Mouse (Mus musculus) large intestine, adult 2 months (tissue): Measurements from ENCODE around the gene Nr2e3. TPM values are rescaled to one million over a fixed set of nuclear protein-coding genes. Genes with fewer than 3 reads are reported as not detected.
"Not testable (repeated sequence)": the region's sequence is repeated elsewhere in the genome, so short reads cannot be mapped to it uniquely, and the experiment has no call there.

ENCODE experiments used
- DNase-seq: peaks from one replicate; pipeline ENCODE4 v3.0.0-alpha.2; 2012; ENCODE audit warnings: low read depth, low spot score
- WGBS: fragments of 180-500 bp; shearing (Covaris S2); methylation state at CpG from one replicate; pipeline ENCODE4 v1.1.7; 2018; 5-methylcytosine and 5-hydroxymethylcytosine counted together
- polyA plus RNA-seq: library from polyadenylated mRNA; depleted of rRNA; stranded (reverse); fragments of >200 nt; gene quantifications from 2 replicates; pipeline ENCODE4 v1.2.3, GENCODE M21; 2012

The Nr2e3 gene
- polyA plus RNA-seq, 1 experiment = 3.4 TPM

DNA sequence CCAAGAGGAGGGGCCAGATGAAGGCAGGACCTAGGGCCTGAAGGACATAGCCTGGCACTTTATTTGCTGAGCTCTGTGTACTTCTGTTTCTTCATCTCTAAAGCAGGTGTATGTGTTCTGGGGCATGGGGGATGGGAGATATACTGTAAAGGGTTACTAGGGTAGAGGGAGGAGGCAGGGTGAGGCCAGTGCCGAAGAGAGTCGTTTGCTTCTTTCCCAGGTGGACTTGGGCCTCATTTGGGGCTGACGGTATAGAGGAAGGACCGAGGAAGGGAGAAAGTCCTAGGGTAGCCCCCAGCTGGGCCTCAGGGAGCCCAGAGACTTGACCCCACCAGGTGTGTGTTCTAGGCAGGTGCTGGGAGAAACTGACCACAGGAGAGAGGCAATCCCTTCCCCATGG lies 8.5 kb downstream of the Nr2e3 start:
- 38% methylated on average over 4 of the region's 4 CpGs for WGBS
- no peak for DNase-seq

DNA sequence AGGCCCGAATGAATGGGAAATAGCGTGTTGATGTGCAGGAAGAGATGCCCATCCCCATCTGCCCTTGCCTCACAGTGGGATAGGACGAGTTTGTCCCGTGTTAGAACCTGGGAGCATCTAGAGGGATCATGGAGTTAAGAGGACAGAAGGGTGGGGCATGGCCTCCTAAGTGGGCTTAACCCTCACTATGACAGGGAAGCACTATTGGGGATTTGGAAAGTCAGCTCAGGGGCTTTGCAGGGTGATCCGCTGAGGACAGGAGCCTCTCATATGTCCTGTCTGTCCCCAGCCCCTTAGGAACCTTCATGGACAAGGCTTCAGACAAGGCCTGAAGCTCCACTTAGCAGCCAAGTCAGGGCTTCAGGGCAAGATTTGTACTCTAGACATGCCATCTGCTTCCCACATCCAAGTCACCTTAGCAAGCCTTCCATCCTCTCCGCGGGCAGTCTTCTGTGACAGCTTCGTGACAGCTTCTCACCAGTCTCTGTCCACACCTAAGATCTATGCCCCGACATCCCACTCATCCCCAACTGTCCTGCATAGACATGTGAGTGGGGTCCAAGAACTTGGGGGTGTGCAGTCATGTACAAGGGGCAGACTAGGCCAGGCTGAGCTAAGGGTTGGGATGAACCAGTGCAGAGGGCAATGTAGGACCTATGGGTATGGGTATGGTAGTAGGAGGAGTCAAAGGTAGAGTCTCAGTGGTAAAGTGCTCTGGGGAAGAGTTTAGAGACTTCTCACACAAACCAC lies 9.3 kb downstream of the Nr2e3 start:
- DNase-seq = no peak
- 92% methylated on average over 9 of the region's 9 CpGs for WGBS

DNA sequence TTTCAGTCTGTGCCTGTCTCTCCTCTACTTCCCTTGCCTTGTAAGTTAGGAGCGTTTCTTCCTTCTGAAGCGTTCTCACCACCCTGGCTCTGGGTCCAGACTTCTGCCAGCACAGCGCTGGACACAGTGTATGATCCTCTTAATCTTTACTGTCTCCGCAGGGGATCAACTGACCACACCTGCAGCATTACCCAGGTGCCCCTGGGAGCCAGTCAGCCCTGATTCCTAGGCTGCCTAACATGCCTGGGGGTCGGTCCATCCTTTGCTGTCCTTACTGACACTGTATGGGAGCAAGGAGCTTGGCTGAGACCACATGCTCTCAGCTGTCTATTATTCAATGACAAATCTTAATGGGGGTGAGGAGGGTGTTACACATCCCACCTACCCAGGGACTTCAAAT lies 10.5 kb downstream of the Nr2e3 start:
- no peak for DNase-seq
- 62% methylated on average over 5 of the region's 5 CpGs for WGBS

DNA sequence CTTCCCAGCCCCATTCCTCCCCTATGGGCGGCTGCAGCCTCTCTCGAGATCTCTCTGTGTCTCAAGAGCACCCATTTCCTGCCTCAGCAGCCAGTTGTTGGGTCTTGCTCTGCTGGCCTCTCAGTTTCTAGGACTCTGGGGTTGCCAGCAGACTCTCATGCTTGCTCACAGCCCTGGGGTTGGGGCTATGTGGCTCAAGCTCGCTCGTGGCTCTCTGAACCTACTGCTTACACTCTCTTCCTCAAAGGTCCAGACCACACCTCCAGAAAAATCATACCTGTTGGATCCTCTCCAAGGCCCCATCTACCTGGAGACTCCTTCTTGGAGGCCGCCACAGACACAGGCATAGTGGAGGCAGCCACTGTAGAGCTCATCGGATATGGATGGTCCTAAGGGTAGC lies 10.9 kb downstream of the Nr2e3 start:
- DNase-seq = no peak
- WGBS = 30% methylated on average over 6 of the region's 6 CpGs

DNA sequence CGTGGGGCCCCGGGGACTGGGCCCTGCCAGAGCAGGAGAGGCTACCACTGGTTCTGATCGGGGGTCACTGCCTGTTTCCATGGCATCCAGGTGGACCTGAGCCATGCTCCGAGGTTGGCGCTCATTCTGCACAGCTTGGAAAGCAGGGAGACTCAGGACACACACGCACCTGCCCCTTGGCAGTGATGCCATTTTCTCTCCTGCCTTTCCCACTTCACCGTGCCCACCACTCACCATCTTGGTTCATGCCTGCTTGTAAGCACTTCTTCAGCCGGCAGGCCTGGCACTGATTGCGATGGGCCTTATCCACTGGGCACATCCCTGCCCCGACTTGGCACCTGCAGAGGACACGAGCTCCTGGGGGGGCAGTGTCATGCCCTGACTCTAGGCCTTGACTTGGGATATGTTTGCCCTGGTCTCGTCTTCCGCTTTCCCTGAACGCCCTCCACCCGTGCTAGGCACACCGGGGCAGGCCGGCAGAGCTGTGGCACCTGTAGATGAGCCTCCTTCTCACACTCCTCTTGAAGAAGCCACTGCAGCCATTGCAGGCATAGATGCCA lies 11.7 kb downstream of the Nr2e3 start:
- WGBS = 42% methylated on average over 17 of the region's 17 CpGs
- no peak for DNase-seq

DNA sequence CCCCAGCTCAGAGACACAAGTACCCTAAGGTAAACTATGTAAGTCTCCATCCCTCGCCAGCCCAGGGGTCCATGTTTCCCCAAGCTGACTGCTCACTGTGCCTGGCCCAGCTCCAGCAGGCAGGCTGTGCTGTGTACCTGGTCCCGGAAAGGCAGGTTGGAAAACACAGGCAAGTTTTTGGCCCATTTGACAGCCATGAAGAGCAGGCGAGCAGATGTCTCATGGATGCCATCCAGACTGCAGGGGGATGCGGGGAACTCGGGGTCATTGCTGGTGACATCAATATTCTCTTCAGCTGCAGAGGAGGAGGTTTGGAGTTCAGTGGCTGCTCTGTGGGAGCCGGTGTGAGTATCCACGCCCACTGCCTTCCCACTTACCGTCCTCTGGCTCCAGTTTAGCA lies 12.2 kb downstream of the Nr2e3 start:
- WGBS = 26% methylated on average over 8 of the region's 8 CpGs
- DNase-seq = no peak

DNA sequence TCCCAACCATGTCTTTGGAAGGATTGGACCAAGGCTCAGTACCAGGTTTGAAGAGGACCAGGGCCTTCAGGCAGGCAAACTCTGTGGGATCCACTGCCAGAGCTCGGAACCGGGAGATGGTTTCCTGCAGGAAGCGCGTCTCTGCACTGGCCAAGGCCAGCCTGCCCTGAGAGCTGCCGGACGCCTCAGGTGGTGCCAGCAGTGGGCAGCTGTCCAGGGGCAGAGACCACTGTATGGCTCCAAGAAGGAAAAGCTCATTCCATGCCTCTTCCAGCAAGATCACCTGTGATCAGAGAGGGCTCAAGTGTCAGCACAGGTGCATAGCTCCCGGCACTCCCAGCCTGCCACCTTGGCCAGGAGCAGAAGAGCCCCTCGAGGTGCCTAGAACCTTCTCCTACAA lies 13.2 kb downstream of the Nr2e3 start:
- 65% methylated on average over 8 of the region's 8 CpGs for WGBS
- DNase-seq = no peak

DNA sequence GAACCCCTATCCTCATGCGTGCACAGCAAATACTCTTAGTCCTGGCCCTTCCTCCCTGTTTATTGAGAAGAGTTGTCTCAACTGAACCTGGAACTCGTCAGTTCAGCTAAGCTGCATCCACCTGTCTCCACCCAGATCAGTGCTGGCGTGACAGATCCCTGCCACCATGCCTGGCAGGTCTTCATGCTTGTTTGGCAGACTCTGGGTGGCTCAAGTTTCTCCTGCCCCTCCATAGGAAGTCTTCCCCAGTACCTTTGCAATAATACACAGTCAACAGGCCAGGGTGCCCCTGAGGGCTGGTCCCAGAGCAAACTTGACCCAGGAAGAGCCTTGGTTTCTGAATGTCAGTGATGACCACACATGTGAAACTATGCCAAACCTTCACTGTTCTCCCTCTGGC lies 15.2 kb downstream of the Nr2e3 start:
- WGBS = 58% methylated on average over 3 of the region's 3 CpGs
- DNase-seq = no peak

DNA sequence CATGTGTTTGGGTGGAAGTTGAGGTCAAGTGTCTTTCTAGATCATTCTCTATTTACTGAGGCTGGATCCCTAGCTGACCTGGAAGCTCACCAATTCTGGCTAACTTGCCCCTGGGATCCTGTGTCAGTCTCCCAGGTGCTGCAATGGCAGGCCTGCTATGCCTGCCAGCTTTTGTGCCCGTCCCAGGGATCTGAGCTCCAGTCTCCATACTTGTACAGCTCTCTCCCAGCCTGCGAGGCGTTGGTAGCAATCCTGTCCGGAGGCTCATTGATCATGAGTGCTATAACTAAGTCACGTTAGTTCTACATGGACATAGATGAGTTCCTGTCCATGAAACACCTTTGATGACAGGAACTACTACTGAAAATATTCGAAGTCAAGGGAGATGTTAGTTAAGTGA lies 16.6 kb downstream of the Nr2e3 start:
- 76% methylated on average over 6 of the region's 6 CpGs for WGBS
- DNase-seq = no peak

DNA sequence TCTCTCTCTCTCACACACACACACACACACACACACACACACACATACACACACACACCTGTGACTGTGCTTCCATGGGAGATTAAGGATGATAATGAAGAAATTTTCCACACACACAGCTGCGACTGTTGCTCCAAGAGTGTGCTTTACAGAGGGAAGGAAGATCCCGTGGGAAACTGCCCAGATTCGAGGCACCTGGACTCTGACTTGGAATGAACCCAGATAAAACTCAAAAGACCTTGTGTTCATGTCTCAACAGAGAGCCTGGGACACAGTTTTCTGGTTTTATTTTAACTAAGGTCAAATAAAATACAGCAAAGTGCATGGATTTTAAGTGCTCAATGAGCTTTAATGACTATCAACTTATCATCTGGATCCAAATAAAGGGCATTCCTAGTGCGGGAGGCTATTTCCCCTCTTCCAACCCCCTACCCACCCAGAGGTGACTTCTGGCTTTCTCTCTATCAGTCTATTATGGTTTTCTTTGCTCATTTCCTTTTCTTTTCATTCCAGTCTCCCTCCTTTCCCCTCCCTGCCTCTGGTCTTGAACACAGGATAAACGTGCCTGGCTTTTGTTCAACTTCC lies 17.9 kb downstream of the Nr2e3 start:
- no peak for DNase-seq
- 16% methylated on average over 5 of the region's 5 CpGs for WGBS

DNA sequence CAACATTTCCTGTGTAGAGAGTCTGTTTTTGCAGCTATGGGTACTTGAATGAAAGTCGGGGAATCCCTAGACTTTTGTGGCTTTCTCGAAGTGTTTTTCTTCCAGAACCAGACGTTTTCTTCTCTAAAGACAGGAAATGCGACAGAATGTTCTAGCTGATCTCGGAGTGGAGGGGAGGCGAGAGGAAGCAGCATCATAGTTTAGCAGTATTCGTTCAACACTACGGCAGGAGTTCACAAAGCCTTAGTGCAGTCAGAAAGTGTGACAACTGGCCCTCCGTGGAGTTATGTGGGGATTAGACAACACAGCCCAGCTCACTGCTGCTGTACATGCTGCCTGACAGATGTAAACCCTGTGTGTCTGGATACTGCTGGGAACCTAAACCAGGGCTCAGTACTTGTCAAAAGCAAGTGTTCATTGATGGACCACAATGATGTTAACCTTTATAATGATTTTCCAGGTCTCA lies 18.5 kb downstream of the Nr2e3 start:
- WGBS = 12% methylated on average over 9 of the region's 9 CpGs
- no peak for DNase-seq

DNA sequence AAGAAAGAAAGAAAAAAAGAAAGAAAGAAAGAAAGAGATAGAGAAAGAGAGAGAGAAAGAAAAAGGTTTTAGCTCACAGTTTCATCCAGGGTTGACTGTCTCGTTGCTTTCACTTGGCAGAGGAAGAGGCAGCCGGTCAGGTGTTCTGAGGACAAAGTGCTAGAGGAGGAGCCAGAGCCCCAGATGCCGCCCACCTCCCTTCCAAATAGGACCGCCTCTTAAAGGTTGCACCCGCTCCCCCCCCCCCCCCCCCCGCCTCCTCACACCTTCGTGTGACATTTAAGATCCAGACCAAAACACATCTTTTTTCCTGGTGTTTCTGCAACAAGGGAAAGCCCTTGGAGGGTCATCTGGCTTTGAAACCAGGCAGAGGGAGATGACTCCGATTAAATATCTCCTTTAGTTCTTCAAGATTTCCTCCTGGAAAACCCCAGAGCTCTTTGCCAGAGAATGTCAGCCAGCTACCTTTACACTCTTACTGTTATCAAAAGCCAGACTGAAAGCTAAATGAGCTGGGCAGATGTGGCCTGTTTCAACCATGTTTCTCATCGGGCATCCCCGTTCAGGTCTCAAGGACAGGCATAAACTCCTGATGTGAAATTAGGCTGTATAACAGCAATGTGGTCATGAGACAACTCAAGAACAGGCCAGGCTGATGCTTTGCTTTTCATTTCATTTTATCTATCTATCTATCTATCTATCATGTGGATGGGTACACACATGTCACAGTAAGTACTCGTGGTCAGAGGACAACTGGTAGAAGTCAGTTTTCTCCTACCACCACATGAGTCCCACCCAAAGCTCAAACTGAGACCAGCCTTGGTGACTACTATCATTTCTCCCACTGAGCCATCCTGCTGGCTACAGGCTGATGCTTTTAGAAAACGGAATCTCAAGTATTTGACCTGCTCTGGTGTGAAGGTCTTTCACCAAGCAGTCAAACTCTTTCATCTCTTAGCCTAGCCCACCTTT lies 19.3 kb downstream of the Nr2e3 start:
- WGBS = 29% methylated on average over 11 of the region's 12 CpGs

DNA sequence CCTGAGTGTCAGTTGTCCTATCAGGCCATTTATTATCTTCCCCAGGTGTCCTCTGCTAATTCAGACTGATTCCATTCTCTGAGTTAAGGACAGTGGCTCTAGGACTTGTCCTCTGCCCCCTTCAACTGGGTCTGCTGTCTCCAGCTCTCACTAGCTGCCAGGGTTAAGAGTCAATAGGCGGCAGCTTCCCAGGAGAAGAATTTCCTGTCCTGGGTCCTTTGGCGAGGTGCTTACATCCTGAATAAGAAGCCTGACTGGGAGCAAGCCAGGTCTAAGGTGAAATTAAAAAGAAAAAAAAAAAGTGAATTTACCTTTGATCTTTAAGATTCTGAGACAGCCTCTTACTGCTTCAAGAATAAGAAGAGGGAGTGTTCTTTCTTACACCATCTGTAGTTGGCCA lies 20.8 kb downstream of the Nr2e3 start:
- WGBS = 28% methylated on average over 2 of the region's 2 CpGs
- no peak for DNase-seq

More for the DNA sequence above, 19.3 kb downstream of the Nr2e3 start:
- DNase-seq = no peak

DNA sequence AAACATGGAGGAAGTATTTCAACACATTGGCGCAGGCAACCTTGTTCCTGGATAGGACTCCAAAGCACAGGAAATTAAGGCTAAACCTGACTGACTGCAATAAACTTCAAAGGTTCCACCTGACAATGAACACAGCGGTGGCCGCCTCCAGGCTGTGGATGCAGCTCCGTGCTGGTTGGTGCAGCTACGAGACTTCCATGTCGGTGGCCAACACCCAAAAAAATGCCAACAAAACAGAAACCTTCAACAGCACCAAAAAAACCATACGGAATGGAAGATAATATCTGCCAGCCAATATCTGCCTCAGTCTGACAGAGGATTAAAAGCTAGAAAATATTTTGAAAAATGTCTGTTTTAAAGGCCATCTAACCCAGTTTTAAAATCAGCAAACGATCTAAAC lies 21.9 kb downstream of the Nr2e3 start:
- WGBS = 29% methylated on average over 8 of the region's 8 CpGs

DNA sequence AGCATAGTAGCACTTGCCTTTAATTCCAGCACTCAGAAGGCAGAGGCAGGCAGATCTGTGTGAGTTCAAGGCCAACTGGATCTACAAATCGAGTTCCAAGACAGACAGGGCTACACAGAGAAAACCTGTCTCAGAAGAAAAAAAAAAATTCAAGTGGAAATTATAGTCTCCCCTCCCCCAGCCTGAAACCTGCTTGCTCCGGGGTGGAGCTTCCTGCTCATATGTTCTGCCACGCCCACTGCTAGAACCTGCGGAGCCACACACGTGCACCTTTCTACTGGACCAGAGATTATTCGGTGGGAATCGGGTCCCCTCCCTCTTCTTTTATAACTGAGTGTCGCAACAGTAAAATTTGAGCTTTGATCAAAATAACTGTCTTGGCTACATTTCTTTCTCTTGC lies 24.6 kb downstream of the Nr2e3 start:
- 35% methylated on average over 8 of the region's 8 CpGs for WGBS
- not testable (repeated sequence) for DNase-seq

More for the DNA sequence above, 21.9 kb downstream of the Nr2e3 start:
- DNase-seq = no peak

DNA sequence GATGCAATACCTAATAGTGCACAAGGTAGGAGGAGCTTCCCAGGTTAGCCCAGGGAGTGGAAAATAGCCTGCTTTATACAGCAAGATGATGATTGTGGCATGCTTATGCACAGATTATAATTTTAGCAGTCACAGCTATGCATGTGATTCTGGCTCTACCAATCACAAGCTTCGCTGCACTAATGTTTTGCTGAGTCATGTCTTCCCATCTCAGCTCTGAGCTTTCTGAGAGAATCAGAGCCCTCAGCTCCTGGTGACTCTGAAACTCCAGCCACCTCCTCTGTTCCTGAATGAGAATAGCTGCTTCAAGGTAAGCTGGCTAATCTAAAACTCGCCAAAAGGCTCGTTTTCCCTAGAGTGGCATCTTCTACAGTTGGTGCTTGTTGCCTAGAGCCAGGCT lies 30.2 kb downstream of the Nr2e3 start:
- no peak for DNase-seq
- 68% methylated on average over 3 of the region's 3 CpGs for WGBS

DNA sequence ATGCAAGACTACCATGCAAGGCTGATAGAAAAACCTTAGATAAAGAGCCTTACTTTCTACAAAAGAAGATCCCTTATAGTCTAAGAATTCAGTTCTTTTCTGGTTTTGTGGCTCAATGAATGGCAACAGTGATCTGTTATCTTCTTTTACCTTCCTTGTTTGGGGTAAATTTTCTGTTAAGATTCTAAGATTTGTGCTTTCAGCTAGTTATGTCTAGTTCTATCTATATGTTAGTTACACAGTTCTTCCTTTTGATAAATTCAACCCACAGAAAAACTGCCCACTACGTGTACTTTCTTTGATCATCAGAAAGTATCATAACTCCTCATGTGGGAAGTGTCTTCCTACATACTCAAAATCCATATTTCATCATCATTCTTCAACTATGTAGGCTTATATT lies 45.7 kb downstream of the Nr2e3 start:
- DNase-seq = no peak
- WGBS = 88% methylated on average over 1 of the region's 1 CpGs

DNA sequence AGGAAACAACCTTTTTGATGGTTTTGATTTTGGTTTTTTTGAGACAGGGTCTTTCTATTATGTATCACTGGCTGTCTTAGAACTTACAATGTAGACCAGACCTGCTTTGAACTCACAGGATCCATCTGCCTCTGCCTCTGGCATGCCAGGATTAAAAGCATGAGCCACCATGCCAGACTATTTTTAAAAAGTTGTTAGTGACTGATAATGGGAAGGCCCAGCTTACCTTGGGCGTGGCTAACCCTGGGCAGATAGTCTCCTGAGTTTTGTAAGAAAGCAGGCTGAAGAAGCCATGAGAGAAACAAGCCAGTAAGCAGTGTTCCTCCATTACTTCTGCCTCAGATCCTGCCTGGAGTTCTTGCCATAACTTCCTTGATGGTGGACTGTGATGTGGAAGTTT lies 57.1 kb downstream of the Nr2e3 start:
- 91% methylated on average over 1 of the region's 1 CpGs for WGBS

More for the DNA sequence above, 57.1 kb downstream of the Nr2e3 start:
- no peak for DNase-seq
